Mouse (Mus musculus): ENCODE measurements around the gene Rpl18a. TPM values are rescaled to one million over a fixed set of nuclear protein-coding genes. Genes with fewer than 3 reads are reported as not detected.

Gene Rpl18a
- total and polyA plus RNA-seq, 2 experiments, result 318 to 2,350 TPM

GRCm38 (mm10) chr8:70873364-70873985, 23.7 kb downstream of the Rpl18a start, which contains the start of gene Ccdc124:
TSS of gene Ccdc124 (minus strand) at chr8:70873935.
- TF ChIP-seq CTCF (IDR thresholded peaks at IDR 0.05; ENCODE audit: low read depth, low read length) (peak; percentile 90), POLR2A (IDR thresholded peaks at IDR 0.05; ENCODE audit: extremely low read depth, insufficient read depth, low read length) (0 out of 2 replicates have a peak, but pooled peaks have one; percentile 29)
- peak within 1 kb of the TSS; percentile 43 for H3K27ac ChIP-seq (replicated peaks; ENCODE audit: insufficient read depth, low read depth, low read length)
- H3K4me1 ChIP-seq (ENCODE audit: control insufficient read depth, insufficient read depth, low read length), result 0 out of 2 replicates have a peak, but pooled peaks cover 2% of the 10 kb centered on the region
- H3K79me2 ChIP-seq (ENCODE audit: control insufficient read depth, insufficient read depth, low read length), result no peaks in the 10 kb centered on the region
- peak; percentile 74 for DNase-seq (ENCODE audit: extremely low read depth, low read depth, low spot score)
- no peaks in the 10 kb centered on the region for H3K36me3 ChIP-seq (ENCODE audit: control insufficient read depth, insufficient read depth, low read length)
- peak within 1 kb of the TSS; percentile 82 for H3K9ac ChIP-seq (ENCODE audit: low read depth, low read length)
- no peaks in the 10 kb centered on the region for H3K27me3 ChIP-seq (ENCODE audit: control insufficient read depth, insufficient read depth, low read length)
- 1% methylated on average over 46 of the region's 46 CpGs for WGBS
- peak within 1 kb of the TSS; percentile 78 for H3K4me3 ChIP-seq (ENCODE audit: insufficient read depth, low read depth, low read length)

- 4% methylated on average over 31 of the region's 31 CpGs for WGBS
- H3K79me2 ChIP-seq (ENCODE audit: control insufficient read depth, insufficient read depth, low read length), result no peaks in the 10 kb centered on the region
- H3K4me1 ChIP-seq (ENCODE audit: control insufficient read depth, insufficient read depth, low read length), result 0 out of 2 replicates have a peak, but pooled peaks cover 2% of the 10 kb centered on the region
- no peaks in the 10 kb centered on the region for H3K36me3 ChIP-seq (ENCODE audit: control insufficient read depth, insufficient read depth, low read length)
- no peak overlapping the region; the same call in 1 of the 2 replicates for H3K27ac ChIP-seq (replicated peaks; ENCODE audit: insufficient read depth, low read depth, low read length)
- H3K27me3 ChIP-seq (ENCODE audit: control insufficient read depth, insufficient read depth, low read length), result no peaks in the 10 kb centered on the region
- H3K4me3 ChIP-seq (ENCODE audit: insufficient read depth, low read depth, low read length), result peak overlapping the region; percentile 78
- DNase-seq (ENCODE audit: extremely low read depth, low read depth, low spot score), result peak; percentile 34
- peak overlapping the region; percentile 82 for H3K9ac ChIP-seq (ENCODE audit: low read depth, low read length)
- TF ChIP-seq POLR2A (IDR thresholded peaks at IDR 0.05; ENCODE audit: extremely low read depth, insufficient read depth, low read length), result no peak
- no peak for TF ChIP-seq CTCF (IDR thresholded peaks at IDR 0.05; ENCODE audit: low read depth, low read length)
These were observed 24.4 kb downstream of the Rpl18a start for GRCm38 (mm10) chr8:70872643-70873363.

GRCm38 (mm10) chr8:70871195-70871807, 25.9 kb downstream of the Rpl18a start:
- Histone ChIP-seq H3K27me3 (ENCODE audit: control insufficient read depth, insufficient read depth, low read length) (no peaks in the 10 kb centered on the region), H3K79me2 (ENCODE audit: control insufficient read depth, insufficient read depth, low read length) (no peaks in the 10 kb centered on the region), H3K36me3 (ENCODE audit: control insufficient read depth, insufficient read depth, low read length) (no peaks in the 10 kb centered on the region), H3K4me1 (ENCODE audit: control insufficient read depth, insufficient read depth, low read length) (0 out of 2 replicates have a peak, but pooled peaks cover 2% of the 10 kb centered on the region), H3K9ac (ENCODE audit: low read depth, low read length) (no peak overlapping the region), H3K4me3 (ENCODE audit: insufficient read depth, low read depth, low read length) (no peak overlapping the region), H3K27ac (replicated peaks; ENCODE audit: insufficient read depth, low read depth, low read length) (no peak overlapping the region)
- TF ChIP-seq CTCF (IDR thresholded peaks at IDR 0.05; ENCODE audit: low read depth, low read length), result no peak
- TF ChIP-seq POLR2A (IDR thresholded peaks at IDR 0.05; ENCODE audit: extremely low read depth, insufficient read depth, low read length), result no peak
- no peak for DNase-seq (ENCODE audit: extremely low read depth, low read depth, low spot score)
- 86% methylated on average over 5 of the region's 5 CpGs for WGBS

GRCm38 (mm10) chr8:70869601-70870041, 27.6 kb downstream of the Rpl18a start:
- peak; percentile 40 for DNase-seq (ENCODE audit: extremely low read depth, low read depth, low spot score)
- Histone ChIP-seq H3K9ac (ENCODE audit: low read depth, low read length) (no peak overlapping the region), H3K27ac (replicated peaks; ENCODE audit: insufficient read depth, low read depth, low read length) (no peak overlapping the region), H3K79me2 (ENCODE audit: control insufficient read depth, insufficient read depth, low read length) (no peaks in the 10 kb centered on the region), H3K27me3 (ENCODE audit: control insufficient read depth, insufficient read depth, low read length) (no peaks in the 10 kb centered on the region), H3K4me1 (ENCODE audit: control insufficient read depth, insufficient read depth, low read length) (peaks cover 9% of the 10 kb centered on the region; the same call in 1 of the 2 replicates), H3K4me3 (ENCODE audit: insufficient read depth, low read depth, low read length) (no peak overlapping the region), H3K36me3 (ENCODE audit: control insufficient read depth, insufficient read depth, low read length) (no peaks in the 10 kb centered on the region)
- TF ChIP-seq CTCF (IDR thresholded peaks at IDR 0.05; ENCODE audit: low read depth, low read length), result peak; percentile 99
- TF ChIP-seq POLR2A (IDR thresholded peaks at IDR 0.05; ENCODE audit: extremely low read depth, insufficient read depth, low read length), result no peak
- WGBS, result 51% methylated on average over 16 of the region's 16 CpGs

GRCm38 (mm10) chr8:70869199-70869571, 28.0 kb downstream of the Rpl18a start:
- Histone ChIP-seq H3K4me3 (ENCODE audit: insufficient read depth, low read depth, low read length) (no peak overlapping the region), H3K27ac (replicated peaks; ENCODE audit: insufficient read depth, low read depth, low read length) (no peak overlapping the region), H3K4me1 (ENCODE audit: control insufficient read depth, insufficient read depth, low read length) (peaks cover 9% of the 10 kb centered on the region; the same call in 1 of the 2 replicates), H3K9ac (ENCODE audit: low read depth, low read length) (no peak overlapping the region), H3K79me2 (ENCODE audit: control insufficient read depth, insufficient read depth, low read length) (no peaks in the 10 kb centered on the region), H3K36me3 (ENCODE audit: control insufficient read depth, insufficient read depth, low read length) (no peaks in the 10 kb centered on the region), H3K27me3 (ENCODE audit: control insufficient read depth, insufficient read depth, low read length) (no peaks in the 10 kb centered on the region)
- WGBS, result 63% methylated on average over 5 of the region's 5 CpGs
- TF ChIP-seq CTCF (IDR thresholded peaks at IDR 0.05; ENCODE audit: low read depth, low read length), result no peak
- TF ChIP-seq POLR2A (IDR thresholded peaks at IDR 0.05; ENCODE audit: extremely low read depth, insufficient read depth, low read length), result no peak
- no peak for DNase-seq (ENCODE audit: extremely low read depth, low read depth, low spot score)
